Mouse (Mus musculus) macrophage (primary cell): ENCODE results near the gene Cxcl3. TPM values are rescaled to one million over a fixed set of nuclear protein-coding genes. Genes with fewer than 3 reads are reported as not detected.
"Not testable (repeated sequence)": the region's sequence is repeated elsewhere in the genome, so short reads cannot be mapped to it uniquely, and the experiment has no call there.

Experiments
- H3K27ac ChIP-seq: fragments of 350-480 bp; formaldehyde crosslinking; 2 replicates; pipeline ENCODE4 v1.9.0; 2021
- H3K36me3 ChIP-seq: fragments of 350-480 bp; formaldehyde crosslinking; 2 replicates; pipeline ENCODE4 v1.9.0; 2021; ENCODE audit errors: inconsistent target
- H3K4me3 ChIP-seq: fragments of 350-480 bp; formaldehyde crosslinking; 2 replicates; pipeline ENCODE4 v1.9.0; 2021; ENCODE audit errors: inconsistent target
- H3K79me2 ChIP-seq: fragments of 350-480 bp; formaldehyde crosslinking; 2 replicates; pipeline ENCODE4 v1.9.0; 2021; ENCODE audit errors: inconsistent target
- WGBS: methylation state at CpG from one replicate; pipeline ENCODE4 v1.1.7; 2026; ENCODE audit warnings: inconsistent platforms; ENCODE audit not compliant: missing documents; 5-methylcytosine and 5-hydroxymethylcytosine counted together
- polyA plus RNA-seq: library from polyadenylated mRNA; stranded (reverse); fragments of 250-400 nt; gene quantifications from 3 replicates; pipeline ENCODE4 v1.2.4, GENCODE M21; 2018; ENCODE audit warnings: inconsistent platforms

The Cxcl3 gene
- polyA plus RNA-seq, 1 experiment from 2014 or later = 0.20 TPM

DNA sequence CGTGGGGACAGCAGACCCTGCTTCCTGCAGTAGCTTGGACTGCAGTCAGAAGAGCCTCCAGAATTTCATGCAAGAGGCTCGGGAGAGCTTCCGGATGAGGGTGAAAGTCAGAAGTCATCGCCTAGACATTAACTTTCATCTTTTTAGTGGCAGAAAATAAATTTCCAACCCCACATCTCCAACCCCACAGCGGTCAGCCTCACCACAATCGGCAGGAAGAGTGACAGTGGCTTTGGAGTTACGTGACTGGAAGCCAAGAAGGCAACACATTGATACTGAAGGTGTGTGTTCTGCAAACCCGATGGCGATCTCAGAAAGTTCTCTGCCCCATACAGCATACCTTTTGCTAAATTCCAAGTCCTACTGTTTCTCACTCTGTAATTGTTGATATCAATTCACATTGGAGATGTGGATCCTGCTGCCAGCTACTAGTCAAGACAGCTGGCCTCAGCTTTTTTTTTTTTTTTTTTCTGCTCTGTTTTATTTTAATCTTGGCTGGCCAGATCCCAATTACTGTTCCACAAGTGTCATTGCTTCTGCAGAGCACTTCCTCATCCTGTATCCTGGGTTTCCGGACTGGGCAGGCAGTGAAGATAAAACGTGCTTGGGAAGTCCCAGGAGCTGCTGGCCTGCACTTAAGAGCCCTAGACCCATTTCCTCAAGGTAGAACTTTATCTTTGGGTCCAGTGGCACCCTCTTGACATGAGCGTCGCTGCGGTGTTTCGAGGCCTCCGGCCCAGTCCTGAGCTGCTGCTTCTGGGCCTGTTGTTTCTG, 13.8 kb upstream of the Cxcl3 start, which contains the start of gene Pf4:
Gene Pf4 (plus strand): TSS at position 556 of the 774 bp plus-strand sequence.
- H3K79me2 ChIP-seq = peaks cover 10% of the 10 kb centered on the region; the same call in 1 of the 2 replicates
- peak within 1 kb of the TSS; percentile 57 for H3K4me3 ChIP-seq
- 4% methylated on average over 16 of the region's 16 CpGs for WGBS
- H3K27ac ChIP-seq = peak within 1 kb of the TSS; percentile 99
- no peaks in the 10 kb centered on the region for H3K36me3 ChIP-seq

DNA sequence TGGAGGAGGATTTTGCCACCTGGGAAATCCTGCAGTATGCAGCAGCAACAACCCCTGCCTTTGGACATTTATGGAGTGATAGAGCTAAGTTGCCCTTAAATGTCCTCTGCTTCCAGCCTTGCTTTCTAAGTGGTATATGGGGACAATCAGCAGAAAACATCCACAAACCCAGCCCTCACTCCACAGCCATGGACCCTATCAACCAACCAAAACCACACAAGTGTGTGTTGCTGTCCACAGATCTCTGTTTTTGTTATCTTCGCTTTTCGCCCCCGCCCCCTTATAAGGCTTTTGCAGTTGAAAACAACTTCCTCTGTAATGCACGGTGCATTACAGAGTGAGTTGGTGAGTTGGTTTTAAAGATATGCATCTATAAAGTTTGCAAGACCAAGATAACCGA, 10.3 kb upstream of the Cxcl3 start:
- WGBS = 42% methylated on average over 2 of the region's 5 CpGs
- Histone ChIP-seq H3K36me3 (no peaks in the 10 kb centered on the region), H3K4me3 (no peak overlapping the region), H3K79me2 (peaks cover 10% of the 10 kb centered on the region; the same call in 1 of the 2 replicates), H3K27ac (no peak overlapping the region)

DNA sequence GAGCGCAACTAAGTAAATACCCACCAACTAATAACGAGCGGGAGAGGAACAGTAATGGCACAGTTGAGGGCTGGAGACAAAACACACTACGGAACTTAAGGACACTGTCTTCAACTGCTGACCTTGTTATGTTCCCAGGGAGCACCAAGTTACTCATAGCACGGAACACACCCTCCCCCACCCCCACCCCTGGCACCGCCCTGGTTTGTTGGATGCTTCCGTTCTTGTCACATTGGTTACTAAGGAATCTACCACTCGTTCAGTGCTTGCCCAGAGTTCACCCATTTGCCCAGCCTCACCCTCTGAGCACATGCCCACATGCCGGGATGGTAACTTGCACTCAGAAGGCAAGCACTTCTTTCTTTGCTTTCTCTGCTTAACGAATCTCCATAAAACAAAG, 8.3 kb upstream of the Cxcl3 start:
- 93% methylated on average over 10 of the region's 10 CpGs for WGBS
- Histone ChIP-seq H3K79me2 (peaks cover 9% of the 10 kb centered on the region; the same call in 1 of the 2 replicates), H3K36me3 (no peaks in the 10 kb centered on the region), H3K4me3 (no peak overlapping the region), H3K27ac (no peak overlapping the region)

DNA sequence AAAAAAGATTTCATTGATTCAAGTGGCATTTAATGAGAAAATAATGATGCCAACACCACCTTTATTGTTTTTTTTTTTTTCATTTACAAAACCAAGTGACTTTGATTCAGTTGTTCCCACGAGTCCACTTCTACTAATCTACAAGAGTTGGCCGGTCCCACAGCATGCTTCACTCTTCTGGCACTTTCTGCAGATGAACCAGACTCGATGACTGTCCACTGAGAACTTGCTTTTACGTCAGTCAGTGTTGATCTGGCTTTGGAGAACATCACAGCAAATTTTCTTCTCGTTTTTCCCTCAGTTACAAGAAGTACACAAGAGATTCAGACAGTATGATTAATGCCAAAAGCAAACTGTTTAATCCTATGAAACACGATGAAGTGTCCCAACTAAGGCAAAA, 7.0 kb upstream of the Cxcl3 start:
- no peak overlapping the region for H3K4me3 ChIP-seq
- WGBS = 93% methylated on average over 6 of the region's 6 CpGs

DNA sequence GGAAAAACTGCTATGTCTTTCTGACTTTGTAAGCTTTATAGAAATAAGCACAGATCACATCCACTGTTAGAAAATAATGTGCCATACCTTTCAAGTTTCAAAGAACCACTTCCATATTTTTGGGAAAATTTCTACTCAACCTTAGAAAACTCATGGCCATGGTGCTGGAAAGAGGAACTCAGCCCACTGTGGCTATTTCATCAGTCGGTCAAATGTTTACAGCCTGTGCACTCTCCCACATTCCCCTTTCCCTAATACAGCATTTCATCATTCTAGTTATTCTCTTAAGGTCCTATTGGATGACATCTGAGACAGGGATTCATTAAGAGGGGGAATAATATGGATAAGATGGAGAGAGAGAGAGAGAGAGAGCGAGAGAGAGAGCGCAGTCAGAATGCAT, 2.2 kb upstream of the Cxcl3 start:
- no peak overlapping the region for H3K27ac ChIP-seq
- 66% methylated on average over 3 of the region's 3 CpGs for WGBS
- no peak overlapping the region for H3K4me3 ChIP-seq
- H3K79me2 ChIP-seq = no peaks in the 10 kb centered on the region
- no peaks in the 10 kb centered on the region for H3K36me3 ChIP-seq

More for the DNA sequence above, 7.0 kb upstream of the Cxcl3 start:
- Histone ChIP-seq H3K27ac (no peak overlapping the region), H3K79me2 (no peaks in the 10 kb centered on the region), H3K36me3 (no peaks in the 10 kb centered on the region)

DNA sequence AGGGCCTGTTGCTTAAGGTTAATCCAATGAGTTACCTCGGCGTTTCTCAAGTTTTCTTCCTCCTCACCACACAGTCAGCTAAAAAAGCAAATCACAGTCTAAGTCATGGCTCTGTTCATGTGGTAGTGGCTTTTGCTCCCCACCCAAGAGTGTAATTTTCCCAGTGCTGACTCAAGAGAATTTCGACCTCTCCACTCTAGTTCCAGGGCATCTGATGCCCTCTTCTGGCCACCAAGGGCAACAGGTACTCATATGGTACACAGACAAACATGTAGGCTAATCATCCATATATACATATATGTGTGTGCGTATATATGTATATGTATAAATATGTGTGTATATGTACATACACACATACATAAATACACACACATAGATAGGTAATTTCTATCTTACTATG, 2.2 kb downstream of the Cxcl3 start:
- H3K4me3 ChIP-seq = no peak overlapping the region
- no peaks in the 10 kb centered on the region for H3K79me2 ChIP-seq
- no peak overlapping the region for H3K27ac ChIP-seq
- WGBS = 77% methylated on average over 4 of the region's 4 CpGs
- no peaks in the 10 kb centered on the region for H3K36me3 ChIP-seq

DNA sequence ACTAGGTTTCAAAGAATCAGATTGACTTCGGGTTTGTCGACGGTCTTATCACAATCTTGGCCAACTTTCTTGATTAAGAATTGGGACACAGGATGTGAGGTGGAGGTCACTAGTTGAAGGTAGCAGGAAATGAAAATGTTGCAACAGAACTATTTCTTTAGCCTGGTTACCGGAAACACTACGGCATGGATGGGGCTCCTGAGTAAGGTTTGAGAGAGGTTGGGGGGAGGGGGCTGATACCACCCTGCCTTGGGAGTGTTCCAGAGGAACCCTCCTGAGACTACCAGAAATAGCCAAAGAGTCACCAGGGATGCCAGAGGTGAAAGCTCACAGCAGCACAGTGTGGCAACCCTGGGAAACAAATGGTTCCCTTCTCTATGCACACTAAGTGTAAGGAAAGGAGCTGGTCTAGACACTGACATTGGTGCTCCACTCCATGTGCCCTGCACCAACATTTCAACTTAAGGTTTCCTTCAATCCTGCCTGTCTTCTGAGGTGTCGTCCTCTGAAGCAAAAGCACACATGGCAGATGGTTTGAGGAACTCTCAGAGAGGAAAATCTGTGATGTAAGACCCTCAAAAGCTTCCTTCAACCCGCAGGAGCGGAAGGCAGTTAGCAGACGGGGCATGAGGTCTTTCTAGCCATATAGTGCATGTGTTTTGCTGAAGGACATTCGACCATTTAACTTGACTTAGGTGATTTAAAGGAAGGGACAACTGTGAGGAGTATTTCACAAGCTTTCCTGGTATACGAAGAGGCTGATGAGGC, 3.6 kb downstream of the Cxcl3 start:
- Histone ChIP-seq H3K27ac (no peak overlapping the region), H3K36me3 (no peaks in the 10 kb centered on the region), H3K4me3 (no peak overlapping the region), H3K79me2 (no peaks in the 10 kb centered on the region)
- 19% methylated on average over 11 of the region's 11 CpGs for WGBS

DNA sequence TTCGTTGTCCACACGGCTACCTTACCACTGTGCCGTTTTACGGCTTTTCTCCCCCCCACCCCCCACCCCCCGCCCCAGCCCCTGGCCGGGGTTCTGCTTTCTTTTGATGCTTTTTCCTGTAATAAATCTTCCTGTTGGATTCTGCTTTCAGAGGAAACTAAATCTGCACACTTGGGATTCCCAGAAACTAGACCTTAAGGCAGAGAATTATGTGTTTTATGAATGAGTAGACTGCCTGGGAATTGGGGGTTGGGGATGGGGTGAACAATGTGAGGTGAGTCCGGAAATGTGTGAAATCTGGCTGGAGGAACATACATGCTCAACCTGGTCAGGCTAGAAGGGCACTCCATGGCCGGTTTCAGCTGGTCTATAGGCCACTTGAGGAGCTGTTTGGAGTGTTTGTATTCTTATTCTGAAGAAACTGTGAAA, 4.2 kb downstream of the Cxcl3 start:
- Histone ChIP-seq H3K4me3 (no peak overlapping the region), H3K36me3 (no peaks in the 10 kb centered on the region), H3K79me2 (no peaks in the 10 kb centered on the region), H3K27ac (no peak overlapping the region)
- 17% methylated on average over 6 of the region's 8 CpGs for WGBS

DNA sequence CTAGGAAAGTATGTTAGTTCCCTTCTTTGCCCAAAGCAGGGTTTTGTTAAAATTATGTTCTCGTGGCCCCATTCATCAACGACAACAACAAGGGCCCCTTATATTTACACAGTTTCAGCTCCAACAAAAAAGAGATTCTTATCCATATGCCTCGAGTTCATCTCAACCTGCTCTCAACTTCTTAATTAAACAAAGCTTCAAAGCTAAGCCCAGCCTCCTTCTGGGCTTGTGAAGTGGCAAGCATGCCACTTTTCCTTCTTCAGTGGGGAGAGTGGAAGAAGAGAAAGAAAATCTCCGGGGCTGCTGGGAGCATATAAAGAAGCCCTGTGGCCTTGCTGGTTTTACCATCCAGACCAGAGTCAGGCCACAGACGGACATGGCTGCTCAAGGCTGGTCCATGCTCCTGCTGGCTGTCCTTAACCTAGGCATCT, 8.3 kb downstream of the Cxcl3 start, which contains the start of gene Cxcl15:
Gene Cxcl15 (plus strand): TSS at position 340 of the 431 bp plus-strand sequence.
- Histone ChIP-seq H3K36me3 (no peaks in the 10 kb centered on the region), H3K4me3 (no peak within 1 kb of the TSS), H3K79me2 (no peaks in the 10 kb centered on the region), H3K27ac (no peak within 1 kb of the TSS)
- WGBS = 86% methylated on average over 5 of the region's 5 CpGs

DNA sequence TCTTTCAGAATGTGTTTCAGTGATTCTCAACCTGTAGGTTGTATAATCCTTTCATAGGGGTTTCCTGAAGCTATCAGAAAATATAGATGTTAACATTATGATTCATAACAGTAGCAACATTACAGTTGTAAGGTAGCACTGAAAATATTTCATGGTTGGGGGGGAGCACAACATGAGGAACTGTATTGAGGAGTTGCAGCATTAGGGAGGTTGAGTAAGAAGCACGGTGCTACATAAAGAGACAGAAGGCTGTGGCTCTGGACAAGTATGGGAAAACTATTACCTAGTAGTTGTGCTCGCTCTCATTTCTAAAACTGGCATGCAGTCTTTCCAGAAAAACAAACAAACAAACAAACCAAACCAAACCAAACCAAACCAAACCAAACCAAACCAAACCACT, 9.5 kb downstream of the Cxcl3 start:
- WGBS = 78% methylated on average over 2 of the region's 2 CpGs
- not testable (repeated sequence) for H3K4me3 ChIP-seq

DNA sequence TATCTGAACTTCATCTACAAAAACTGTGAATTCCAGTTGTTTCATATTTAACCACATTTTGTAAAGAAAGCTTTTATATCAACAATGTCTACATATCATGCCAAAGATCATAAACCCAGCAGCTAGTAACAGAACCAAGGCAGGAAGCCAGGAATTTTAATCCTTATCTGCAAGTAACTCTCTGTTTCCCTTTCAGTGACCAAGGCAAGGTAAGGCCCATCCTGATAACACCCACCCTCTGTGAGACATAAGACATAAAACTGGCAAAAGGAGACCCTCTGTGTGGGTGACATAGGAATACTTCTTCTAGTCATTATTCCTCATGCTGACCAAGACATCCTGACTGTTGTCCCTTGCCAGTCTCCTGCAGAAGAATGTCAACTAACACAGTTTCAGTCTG, 18.7 kb downstream of the Cxcl3 start:
- no peaks in the 10 kb centered on the region for H3K36me3 ChIP-seq

More for the DNA sequence above, 9.5 kb downstream of the Cxcl3 start:
- not testable (repeated sequence) for H3K79me2 ChIP-seq, H3K36me3 ChIP-seq, H3K27ac ChIP-seq

DNA sequence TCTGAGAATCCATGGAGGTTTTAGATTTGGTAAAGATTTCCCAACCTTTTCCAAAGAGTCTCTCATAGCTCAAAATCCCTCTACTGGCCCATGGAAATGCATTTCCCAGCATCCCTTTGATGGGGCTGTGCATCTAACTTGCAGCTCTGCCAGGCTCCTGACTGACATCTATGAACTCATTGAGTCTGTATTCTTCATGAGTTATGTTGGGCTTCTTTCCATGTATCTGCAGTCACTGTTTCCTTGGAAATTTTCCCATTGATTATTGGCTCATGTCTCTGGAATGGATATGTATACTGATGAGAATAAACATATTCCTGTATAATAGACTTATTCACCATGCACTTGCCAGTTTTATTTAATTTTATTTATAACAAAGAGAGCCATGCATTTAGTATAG, 20.1 kb downstream of the Cxcl3 start:
- Histone ChIP-seq H3K4me3 (no peak overlapping the region), H3K79me2 (no peaks in the 10 kb centered on the region), H3K27ac (no peak overlapping the region), H3K36me3 (no peaks in the 10 kb centered on the region)

More for the DNA sequence above, 18.7 kb downstream of the Cxcl3 start:
- H3K4me3 ChIP-seq = no peak overlapping the region
- no peaks in the 10 kb centered on the region for H3K79me2 ChIP-seq
- H3K27ac ChIP-seq = no peak overlapping the region

DNA sequence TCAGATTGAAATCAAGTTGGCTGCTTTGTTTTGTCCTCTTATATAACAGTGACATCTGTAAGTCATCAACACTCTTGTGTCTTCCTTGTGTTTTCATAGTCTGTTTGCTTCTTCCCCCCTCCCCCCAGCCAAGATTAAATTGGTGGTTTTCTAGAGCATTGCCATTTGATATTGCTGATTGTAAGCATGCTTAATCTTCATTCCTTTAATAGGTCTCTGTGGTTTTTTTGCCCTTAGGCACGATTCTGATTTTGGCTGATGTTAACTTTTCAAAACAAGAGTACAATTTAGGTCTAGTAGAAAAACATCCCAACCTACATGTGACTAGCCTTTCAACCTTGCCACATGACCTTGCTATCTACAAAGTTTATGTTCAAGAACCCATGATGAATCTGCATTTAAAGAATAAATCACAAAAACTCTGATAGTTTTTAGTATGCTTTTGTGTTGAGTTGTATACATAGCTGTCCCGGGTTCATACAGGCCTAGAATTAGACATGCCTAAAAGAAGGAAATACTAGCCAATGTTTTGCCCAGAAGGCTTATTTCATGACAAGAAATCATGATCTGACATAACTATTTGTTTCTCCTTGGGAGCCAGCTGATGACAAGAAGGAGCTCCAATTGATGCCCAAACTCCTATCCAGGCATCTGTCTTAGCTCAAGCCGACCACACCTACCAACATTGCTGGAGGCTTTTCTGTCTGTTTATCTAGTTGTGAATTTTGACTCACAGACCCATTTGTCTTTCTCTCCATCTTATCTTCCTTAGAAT, 21.5 kb downstream of the Cxcl3 start:
- WGBS = 92% methylated on average over 3 of the region's 3 CpGs

DNA sequence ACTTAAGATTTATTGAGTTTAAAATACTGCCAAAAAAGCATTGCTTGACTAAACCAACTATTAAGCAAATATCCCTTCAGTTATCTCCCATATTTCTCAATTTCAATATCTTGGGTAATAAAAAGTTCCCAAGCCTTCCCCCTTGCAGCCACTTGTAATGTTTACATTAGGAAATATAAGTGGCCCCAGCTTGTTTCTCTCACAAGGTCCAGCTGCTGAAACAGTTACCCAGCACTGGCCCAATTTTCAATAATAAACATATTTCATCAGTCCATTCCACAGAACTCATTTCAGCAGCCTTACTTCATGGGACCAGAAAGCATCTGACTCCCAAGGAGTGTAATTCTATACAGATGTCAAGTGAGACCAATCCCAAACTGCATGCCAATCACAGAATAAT, 33.9 kb downstream of the Cxcl3 start:
- no peak overlapping the region for H3K27ac ChIP-seq
- no peak overlapping the region for H3K4me3 ChIP-seq
- no peaks in the 10 kb centered on the region for H3K36me3 ChIP-seq
- H3K79me2 ChIP-seq = no peaks in the 10 kb centered on the region

More for the DNA sequence above, 21.5 kb downstream of the Cxcl3 start:
- Histone ChIP-seq H3K36me3 (no peaks in the 10 kb centered on the region), H3K79me2 (no peaks in the 10 kb centered on the region), H3K4me3 (no peak overlapping the region), H3K27ac (no peak overlapping the region)
